In the genomic region with DNA sequence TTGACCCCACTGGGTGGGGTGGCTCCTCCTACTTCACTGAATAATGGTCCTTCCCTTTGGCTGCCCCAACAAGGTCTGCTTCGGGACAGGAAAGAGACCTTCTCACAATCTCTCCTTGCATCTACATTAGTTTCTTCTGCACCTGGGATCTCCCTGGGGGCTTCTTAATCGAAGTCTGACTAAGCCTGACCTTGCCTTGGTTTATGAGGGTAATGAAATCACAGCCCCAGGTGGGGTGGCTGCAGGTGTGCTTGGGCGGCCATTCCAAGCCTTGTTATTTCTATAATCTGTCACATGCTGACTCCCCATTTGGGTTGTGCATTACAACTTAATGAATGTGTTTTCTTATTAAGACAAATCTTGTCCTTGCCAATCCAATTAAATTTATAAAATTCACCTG, we compare ENCODE assay signal across 23 mouse cellular contexts.
"Had no signal": no experiment of that assay in that cellular context is flagged by ENCODE, and none has a peak within 500 bp of the region (broad histone marks: within the 10 kb centered on the region; RNA-seq: fewer than 3 reads in every experiment).

No protein-coding gene starts in this region.

- H3K9me3 ChIP-seq: limb, embryonic 15.5 days; midbrain, embryonic 15.5 days; neural tube, embryonic 15.5 days; stomach, embryonic 15.5 days had no signal

- H3K36me3 ChIP-seq: limb, embryonic 15.5 days; midbrain, embryonic 12.5 days; midbrain, embryonic 15.5 days; neural tube, embryonic 12.5 days; neural tube, embryonic 15.5 days; stomach, embryonic 15.5 days had no signal

- H3K4me3 ChIP-seq: layer of hippocampus, adult 2 months; limb, embryonic 15.5 days; midbrain, embryonic 12.5 days; midbrain, embryonic 15.5 days; neural tube, embryonic 12.5 days; neural tube, embryonic 15.5 days; stomach, embryonic 15.5 days had no signal

- H3K4me1 ChIP-seq: limb, embryonic 15.5 days; midbrain, embryonic 12.5 days; midbrain, embryonic 15.5 days; neural tube, embryonic 12.5 days; neural tube, embryonic 15.5 days; stomach, embryonic 15.5 days had no signal

- H3K27me3 ChIP-seq: limb, embryonic 15.5 days; midbrain, embryonic 12.5 days; midbrain, embryonic 15.5 days; neural tube, embryonic 12.5 days; neural tube, embryonic 15.5 days; stomach, embryonic 15.5 days had no signal

- H3K4me2 ChIP-seq: limb, embryonic 15.5 days; liver, embryonic 11.5 days; lung, embryonic 14.5 days; midbrain, embryonic 12.5 days; midbrain, embryonic 15.5 days; neural tube, embryonic 12.5 days; neural tube, embryonic 15.5 days; stomach, embryonic 15.5 days had no signal

- H3K27ac ChIP-seq: kidney, postnatal 0 days; layer of hippocampus, adult 2 months; liver, embryonic 14.5 days; macrophage; midbrain, embryonic 12.5 days; midbrain, embryonic 15.5 days; neural tube, embryonic 12.5 days; neural tube, embryonic 15.5 days; stomach, embryonic 15.5 days had no signal

- DNase-seq: kidney, adult 18-20 months; kidney, adult 9 months; kidney, postnatal 25 days; layer of hippocampus, adult 9-11 months; liver, postnatal 0 days; lung, embryonic 14.5 days; right cerebral cortex, adult 18-20 months; right cerebral cortex, postnatal 14 days; right cerebral cortex, postnatal 4 days; thymus, adult 18-20 months; thymus, postnatal 36 days had no signal

- H3K9ac ChIP-seq: limb, embryonic 15.5 days; liver, embryonic 14.5 days; liver, postnatal 0 days; lung, embryonic 14.5 days; midbrain, embryonic 12.5 days; midbrain, embryonic 15.5 days; neural tube, embryonic 12.5 days; neural tube, embryonic 15.5 days; stomach, embryonic 15.5 days had no signal

- ATAC-seq: liver, postnatal 0 days; lung, postnatal 0 days; midbrain, embryonic 15.5 days had no signal
